Mouse (Mus musculus) activated CD4-positive, CD25-positive, alpha-beta regulatory T cell, adult 4 months (primary cell): Measurements from ENCODE around the gene Gdpd2. TPM values are rescaled to one million over a fixed set of nuclear protein-coding genes. Genes with fewer than 3 reads are reported as not detected.

ENCODE experiments used
- ATAC-seq: one replicate; pipeline ENCODE4 v1.8.0; 2017
- polyA plus RNA-seq, 2 experiments: library from polyadenylated mRNA; unstranded; fragments of 100-300 nt; shearing (Covaris generic); gene quantifications; one replicate each; pipeline ENCODE4 v1.2.1; 2017

Gdpd2 gene
- polyA plus RNA-seq, 2 experiments from 2014 or later = not detected

DNA sequence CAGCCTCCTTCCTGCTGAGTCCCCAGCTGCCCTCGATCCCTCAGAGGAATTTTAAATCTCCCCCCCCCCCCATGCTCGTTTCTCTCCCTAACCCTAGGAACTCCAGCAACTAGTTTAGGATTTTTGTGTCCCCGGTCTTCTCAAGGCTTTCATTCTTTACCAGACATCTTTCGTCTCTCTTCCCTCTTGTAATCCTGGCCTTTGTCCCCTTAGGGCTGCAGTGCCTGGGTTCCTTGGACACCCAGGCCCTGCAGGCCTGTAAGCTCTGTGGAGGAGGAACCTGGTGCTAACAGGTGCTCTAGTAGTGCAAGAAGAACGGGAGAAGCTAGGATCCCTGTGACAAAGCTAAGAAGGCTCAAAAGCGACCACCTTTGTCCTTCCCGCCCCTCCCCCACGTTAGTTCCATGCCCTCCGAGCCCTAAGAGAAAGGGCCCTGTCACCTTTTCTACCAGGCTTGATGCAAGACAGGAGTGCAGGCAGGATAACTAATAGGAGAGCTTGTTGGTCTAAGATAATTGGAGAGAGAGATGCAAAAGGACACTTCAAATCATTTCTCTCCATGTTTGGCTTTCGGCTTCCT is 48.1 kb downstream of the Gdpd2 start:
- ATAC-seq = no peak

DNA sequence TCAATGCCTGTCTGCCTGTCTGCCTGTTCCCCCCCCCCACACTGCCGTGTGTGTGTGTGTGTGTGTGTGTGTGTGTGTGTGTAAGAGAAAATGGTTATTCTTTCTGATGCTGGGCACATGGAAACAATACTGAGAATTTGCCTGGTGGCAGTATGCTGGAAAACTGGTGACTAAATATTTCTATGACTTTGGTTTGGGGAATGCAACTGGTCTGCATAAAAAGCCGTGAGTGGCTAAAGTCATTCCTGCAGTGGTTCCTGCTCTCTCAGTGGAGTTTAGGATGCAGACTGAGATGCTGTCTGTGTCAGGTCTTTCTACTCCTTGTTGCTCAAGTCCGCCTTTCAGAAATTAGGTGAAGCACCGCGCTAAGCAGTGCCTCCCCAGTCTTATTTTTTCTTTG is 48.7 kb downstream of the Gdpd2 start:
- ATAC-seq = no peak

Other genes with a start within 250 kb of the Gdpd2 start
- 100 to 1,000 TPM in 1 of 2 experiments, 10 to 100 TPM in 1; 94.8 to 103 TPM for gene Igbp1, start 235.6 kb upstream of the Gdpd2 start, polyA plus RNA-seq
- gene Dgat2l6, start 205.0 kb upstream of the Gdpd2 start, polyA plus RNA-seq = not detected
- gene Awat1, start 157.6 kb upstream of the Gdpd2 start, polyA plus RNA-seq = not detected
- gene P2ry4, start 135.0 kb upstream of the Gdpd2 start, polyA plus RNA-seq = not detected
- not detected for gene Arr3, start 124.4 kb upstream of the Gdpd2 start, polyA plus RNA-seq
- gene Kif4, start 104.1 kb upstream of the Gdpd2 start, polyA plus RNA-seq = 1 to 10 TPM; 5.2 to 7.3 TPM
- gene Pdzd11, start 103.3 kb upstream of the Gdpd2 start, polyA plus RNA-seq = 10 to 100 TPM; 53.6 to 73.1 TPM
- 1 to 10 TPM; 1.9 to 2.3 TPM for gene Dlg3, start 37.8 kb downstream of the Gdpd2 start, polyA plus RNA-seq